ENCODE assay signal across 21 mouse cellular contexts in genomic region chrX:7661086-7661485, GRCm38 (mm10). TPM values are rescaled to one million over a fixed set of nuclear protein-coding genes. Genes with fewer than 3 reads are reported as not detected.
A peak's percentile ranks its signal among the peaks of the same experiment; 100 is the strongest.
DNase-seq lines count a peak whose midpoint lies in the region; ATAC-seq and TF ChIP-seq lines count a peak whose summit lies in the region.
"Had no signal": no experiment of that assay in that cellular context is flagged by ENCODE, and none has a peak within 500 bp of the region (broad histone marks: within the 10 kb centered on the region; RNA-seq: fewer than 3 reads in every experiment).

No protein-coding gene starts in this region.

- H3K27ac ChIP-seq in heart, adult 2 months, result peak overlapping the region; percentile 70
- H3K27ac ChIP-seq in heart, embryonic 12.5 days (ENCODE audit: poor library complexity, severe bottlenecking), result no peak overlapping the region
- H3K27ac ChIP-seq: embryonic facial prominence, embryonic 12.5 days; forebrain, embryonic 13.5 days; heart, embryonic 13.5 days; hindbrain, embryonic 13.5 days; hindbrain, postnatal 0 days had no signal

- ATAC-seq in heart, embryonic 12.5 days (ENCODE audit: insufficient number of reproducible peaks, low FRiP score), result no peak
- ATAC-seq: activated CD4-positive, CD25-positive, alpha-beta regulatory T cell, adult 4 months; forebrain, embryonic 13.5 days; forebrain, postnatal 0 days; hindbrain, postnatal 0 days; Patski had no signal

- H3K9ac ChIP-seq in heart, adult 2 months (ENCODE audit: low read depth, low read length), result peak overlapping the region; percentile 10; the same call in 1 of the 2 replicates
- no peak overlapping the region for H3K9ac ChIP-seq in heart, embryonic 12.5 days
- H3K9ac ChIP-seq: embryonic facial prominence, embryonic 12.5 days; forebrain, embryonic 13.5 days; forebrain, postnatal 0 days; heart, embryonic 13.5 days; hindbrain, embryonic 13.5 days had no signal

- no peak for TF ChIP-seq EP300 in heart, adult 2 months (IDR thresholded peaks at IDR 0.05; ENCODE audit: insufficient read depth, low read depth, low read length)

- no peaks in the 10 kb centered on the region for H3K9me3 ChIP-seq in heart, embryonic 12.5 days (replicated peaks)
- H3K9me3 ChIP-seq: embryonic facial prominence, embryonic 12.5 days; forebrain, embryonic 13.5 days; heart, embryonic 13.5 days; hindbrain, embryonic 13.5 days had no signal

- no peak overlapping the region for H3K4me3 ChIP-seq in heart, adult 2 months
- no peak overlapping the region for H3K4me3 ChIP-seq in heart, embryonic 12.5 days
- H3K4me3 ChIP-seq: embryonic facial prominence, embryonic 12.5 days; forebrain, embryonic 13.5 days; heart, embryonic 13.5 days; hindbrain, embryonic 13.5 days had no signal

- H3K36me3 ChIP-seq in heart, adult 2 months (ENCODE audit: control insufficient read depth, insufficient read depth, low read length), result peaks cover 27% of the 10 kb centered on the region
- peaks cover 23% of the 10 kb centered on the region; the same call in 1 of the 2 replicates for H3K36me3 ChIP-seq in heart, embryonic 12.5 days
- H3K36me3 ChIP-seq: embryonic facial prominence, embryonic 12.5 days; hindbrain, embryonic 13.5 days had no signal

- no peak overlapping the region for H3K4me2 ChIP-seq in heart, embryonic 12.5 days
- H3K4me2 ChIP-seq: embryonic facial prominence, embryonic 12.5 days; forebrain, embryonic 13.5 days; heart, embryonic 13.5 days; hindbrain, embryonic 13.5 days had no signal

- H3K4me1 ChIP-seq in heart, adult 2 months (ENCODE audit: control insufficient read depth, insufficient read depth, low read length), result peaks cover 11% of the 10 kb centered on the region
- peaks cover 13% of the 10 kb centered on the region; the same call in 1 of the 2 replicates for H3K4me1 ChIP-seq in heart, embryonic 12.5 days (replicated peaks)
- H3K4me1 ChIP-seq: embryonic facial prominence, embryonic 12.5 days; hindbrain, embryonic 13.5 days had no signal

- intact Hi-C loops in heart, adult 2 months (cut with DNase I), result no loop called here

- no peak for TF ChIP-seq CTCF in heart, adult 2 months (IDR thresholded peaks at IDR 0.05)

- WGBS in heart, adult 2 months, result 43% methylated on average over 4 of the region's 4 CpGs
- 66% methylated on average over 4 of the region's 4 CpGs for WGBS in heart, embryonic 12.5 days

- no peaks in the 10 kb centered on the region for H3K79me2 ChIP-seq in heart, adult 2 months (replicated peaks; ENCODE audit: control insufficient read depth, insufficient read depth, low read length)

- H3K27me3 ChIP-seq in heart, adult 2 months (ENCODE audit: control insufficient read depth, insufficient read depth, low read length), result no peaks in the 10 kb centered on the region
- H3K27me3 ChIP-seq in heart, embryonic 12.5 days (replicated peaks), result no peaks in the 10 kb centered on the region
- H3K27me3 ChIP-seq: CH12.LX; embryonic facial prominence, embryonic 12.5 days; forebrain, embryonic 13.5 days; heart, embryonic 13.5 days; hindbrain, embryonic 13.5 days had no signal

- TF ChIP-seq POLR2A in heart, adult 2 months (IDR thresholded peaks at IDR 0.05; ENCODE audit: insufficient read depth, low read depth, low read length), result no peak

- peak; percentile 60 for DNase-seq in gastrocnemius, adult 18-20 months (ENCODE audit: low spot score)
- DNase-seq in gastrocnemius, postnatal 4 days (ENCODE audit: low spot score in 2 of 2), result no peak
- DNase-seq in heart, adult 2 months, result peak in 1 of 2 experiments; percentile 14
- DNase-seq in adipocyte (ENCODE audit: low spot score), result peak; percentile 12
- peak; percentile 77 for DNase-seq in skeletal muscle tissue, adult 2 months (ENCODE audit: low read depth, low spot score)
- DNase-seq: adrenal gland, adult 2 months; cerebellum, adult 11-12 months; cerebellum, adult 9-10 months; cerebellum, postnatal 25 days; forebrain, postnatal 0 days; kidney, adult 11 months; kidney, adult 9 months had no signal

RNA-seq across cellular contexts. Expression of gene Prickle3, which starts 4.0 kb away (rescaled TPM):
- total RNA-seq in gastrocnemius, adult 18-20 months (2021), result 10 to 100 TPM; 10.8 to 26.5 TPM
- total RNA-seq in gastrocnemius, postnatal 4 days (2021), result 1 to 10 TPM; 8.9 to 9.5 TPM
- total RNA-seq in heart, adult 2 months (2021), result 10 to 100 TPM; 16.8 to 25.2 TPM
- 21.5 and 27.8 TPM in 2 replicates for polyA plus RNA-seq in heart, adult 2 months (2012; rRNA removed)
- 6.6 and 6.8 TPM in 2 replicates for polyA plus RNA-seq in heart, embryonic 12.5 days (2016; fragmentation: Nextera tagmentation; extraction: Ambion mirVana)

RNA-seq across cellular contexts. Expression of gene Plp2, which starts 10.1 kb away (rescaled TPM):
- total RNA-seq in gastrocnemius, adult 18-20 months (2021), result 10 to 100 TPM; 30.3 to 35.0 TPM
- 100 to 1,000 TPM in 1 of 2 experiments, 10 to 100 TPM in 1; 82.9 to 104 TPM for total RNA-seq in gastrocnemius, postnatal 4 days (2021)
- 10 to 100 TPM; 40.3 to 56.3 TPM for total RNA-seq in heart, adult 2 months (2021)
- polyA plus RNA-seq in heart, adult 2 months (2012; rRNA removed), result 118 and 159 TPM in 2 replicates
- polyA plus RNA-seq in heart, embryonic 12.5 days (2016; fragmentation: Nextera tagmentation; extraction: Ambion mirVana), result 147 and 155 TPM in 2 replicates

RNA-seq across cellular contexts. Expression of gene Magix, which starts 20.0 kb away (rescaled TPM):
- 10 to 100 TPM; 30.6 to 33.7 TPM for total RNA-seq in gastrocnemius, adult 18-20 months (2021)
- 1 to 10 TPM; 1.3 to 1.8 TPM for total RNA-seq in gastrocnemius, postnatal 4 days (2021)
- 10 to 100 TPM; 23.1 to 32.5 TPM for total RNA-seq in heart, adult 2 months (2021)
- 37.5 and 44.5 TPM in 2 replicates for polyA plus RNA-seq in heart, adult 2 months (2012; rRNA removed)
- polyA plus RNA-seq in heart, embryonic 12.5 days (2016; fragmentation: Nextera tagmentation; extraction: Ambion mirVana), result 0.18 TPM in 2 replicates
- total RNA-seq: CH12.LX; forebrain, postnatal 0 days; hindbrain, postnatal 0 days had no signal
- polyA plus RNA-seq: activated CD4-positive, CD25-positive, alpha-beta regulatory T cell, adult 4 months; hindbrain, embryonic 13.5 days had no signal

RNA-seq across cellular contexts. Expression of gene Syp, which starts 22.8 kb away (rescaled TPM):
- total RNA-seq in gastrocnemius, adult 18-20 months (2021), result 1 to 10 TPM; 1.4 to 1.5 TPM
- total RNA-seq in gastrocnemius, postnatal 4 days (2021), result under 1 TPM; 0.83 to 0.98 TPM
- 1 to 10 TPM; 2.6 to 4.2 TPM for total RNA-seq in heart, adult 2 months (2021)
- polyA plus RNA-seq in heart, adult 2 months (2012; rRNA removed), result 3.4 and 3.8 TPM in 2 replicates
- polyA plus RNA-seq in heart, embryonic 12.5 days (2016; fragmentation: Nextera tagmentation; extraction: Ambion mirVana), result 0.63 and 0.94 TPM in 2 replicates

RNA-seq across cellular contexts. Expression of gene Gpkow, which starts 35.8 kb away (rescaled TPM):
- 10 to 100 TPM; 14.3 to 15.0 TPM for total RNA-seq in gastrocnemius, adult 18-20 months (2021)
- total RNA-seq in gastrocnemius, postnatal 4 days (2021), result 10 to 100 TPM; 22.6 to 26.6 TPM
- 10 to 100 TPM; 18.0 to 19.3 TPM for total RNA-seq in heart, adult 2 months (2021)
- 7.1 and 11.4 TPM in 2 replicates for polyA plus RNA-seq in heart, adult 2 months (2012; rRNA removed)
- 35.5 and 36.4 TPM in 2 replicates for polyA plus RNA-seq in heart, embryonic 12.5 days (2016; fragmentation: Nextera tagmentation; extraction: Ambion mirVana)

Comparison
In these comparisons a context has a peak if more than half of its experiments do, and no peak if none do; other contexts are left out.
1. DNase-seq: peak in gastrocnemius, adult 18-20 months (single experiment), adipocyte (single experiment) and skeletal muscle tissue, adult 2 months (single experiment); none in gastrocnemius, postnatal 4 days (0 of 2).
2. RNA of gene Magix, which starts 20.0 kb away (total RNA-seq): 30.6 to 33.7 TPM in gastrocnemius, adult 18-20 months and 23.1 to 32.5 TPM in heart, adult 2 months; 1.3 to 1.8 TPM in gastrocnemius, postnatal 4 days; every median in the first group is over 4 times any median in the second.